Mouse (Mus musculus) kidney, adult 2 months (tissue): ENCODE measurements around the gene Jade2.

Experiments used
- CTCF ChIP-seq: fragments of 200-500 bp; conservative IDR thresholded peaks from 2 replicates; pipeline ENCODE4 v1.5.1; 2011; ENCODE audit warnings: low read depth, mild to moderate bottlenecking, control low read depth, low read length, moderate library complexity, mixed read lengths; ENCODE audit not compliant: insufficient read depth, insufficient read length
- POLR2A ChIP-seq: fragments of 200-500 bp; IDR thresholded peaks from one replicate; pipeline ENCODE4 v1.6.1; 2011; ENCODE audit warnings: low read depth, low read length, control low read depth

- TF ChIP-seq CTCF (no peak), POLR2A (no peak)
Observed at GRCm38 (mm10) chr11:51823271-51823670, 34.2 kb downstream of the Jade2 start.
